Mouse (Mus musculus): ENCODE results near the gene Magi1.
A peak's percentile ranks its signal among the peaks of the same experiment; 100 is the strongest.

Gene Magi1

DNA sequence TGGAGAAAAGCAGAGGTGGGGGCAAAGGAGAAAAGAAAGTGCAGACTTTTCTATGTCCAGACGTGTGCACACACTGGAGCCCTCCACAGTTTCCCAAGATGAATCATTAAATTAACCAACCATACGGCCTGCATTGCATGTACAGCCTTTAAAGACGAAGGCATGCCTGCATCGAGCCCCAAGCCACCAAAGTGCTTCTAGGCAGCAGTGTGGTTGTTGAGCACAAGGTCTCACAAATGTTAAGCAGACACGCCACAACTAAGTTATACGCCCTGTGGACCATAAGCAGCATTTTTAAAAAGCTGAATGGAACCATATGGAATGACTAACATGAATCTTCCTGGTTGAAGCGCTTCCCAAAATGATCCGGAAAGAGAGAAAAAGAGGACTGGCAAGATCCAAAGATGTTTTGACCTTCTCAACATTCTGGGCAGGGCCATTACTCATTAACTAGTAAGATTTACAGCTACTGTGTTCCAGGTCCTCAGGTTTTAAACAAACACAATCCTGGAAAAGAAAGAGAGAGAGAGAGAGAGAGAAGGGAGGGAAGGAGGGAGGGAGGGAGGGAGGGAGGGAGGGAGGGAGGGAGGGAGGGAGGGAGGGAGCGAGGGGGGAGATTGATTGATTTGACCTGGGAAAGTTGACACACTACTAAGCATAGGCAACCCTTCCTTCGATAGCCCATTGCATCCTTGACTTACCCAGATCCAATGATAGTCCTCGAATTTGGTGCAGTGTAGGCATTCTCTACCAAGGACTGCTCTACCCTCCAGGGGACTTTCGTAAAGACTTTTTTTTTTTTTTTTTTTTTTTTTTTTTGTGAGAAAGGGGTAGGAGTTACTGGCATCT lies 26.5 kb downstream of the Magi1 start:
- DNase-seq (ENCODE audit: low spot score) = no peak

DNA sequence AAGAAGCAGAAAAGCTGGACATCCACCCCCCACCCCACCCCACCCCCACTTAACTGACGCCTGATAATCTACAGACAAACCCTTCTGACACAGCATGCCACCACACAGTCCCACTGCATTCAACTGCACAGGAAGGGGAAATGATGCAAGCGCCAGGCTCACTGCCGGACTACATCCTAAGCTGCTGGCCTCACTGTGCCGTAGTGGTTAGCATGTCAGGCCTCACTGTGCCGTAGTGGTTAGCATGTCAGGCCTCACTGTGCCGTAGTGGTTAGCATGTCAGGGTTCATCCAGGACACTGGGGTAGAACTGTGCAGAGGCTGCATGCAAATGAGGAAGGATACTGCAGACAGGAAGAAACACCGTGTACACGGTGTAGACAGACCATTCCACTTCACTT lies 29.8 kb downstream of the Magi1 start:
- no peak for DNase-seq (ENCODE audit: low spot score)

- DNase-seq (ENCODE audit: low spot score) = no peak
Measured at GRCm38 (mm10) chr6:94251358-94251945, 32.3 kb downstream of the Magi1 start.

DNA sequence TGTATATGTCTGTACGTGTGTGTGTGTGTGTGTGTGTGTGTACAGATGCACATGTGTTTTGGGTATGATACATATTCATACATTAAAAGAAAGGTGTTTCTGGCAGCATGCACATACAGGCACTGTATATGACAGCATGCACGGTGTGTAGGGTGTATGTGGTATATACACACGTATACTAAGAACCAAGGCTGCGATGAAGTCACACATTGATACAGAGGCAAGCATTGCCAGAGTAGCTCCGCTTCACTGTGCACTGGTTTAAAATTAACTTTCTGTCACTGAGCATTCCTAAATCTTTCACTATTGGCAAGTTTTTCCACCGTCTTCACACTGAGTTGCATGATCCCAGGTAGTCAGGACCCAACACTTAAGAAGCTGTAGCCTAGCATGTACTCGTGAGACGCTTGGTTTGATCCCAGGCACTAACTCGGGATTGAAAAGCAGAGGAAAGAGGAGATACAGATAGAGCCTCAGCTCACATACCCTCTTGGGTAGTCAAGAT lies 34.4 kb downstream of the Magi1 start:
- DNase-seq (ENCODE audit: low spot score) = no peak

DNA sequence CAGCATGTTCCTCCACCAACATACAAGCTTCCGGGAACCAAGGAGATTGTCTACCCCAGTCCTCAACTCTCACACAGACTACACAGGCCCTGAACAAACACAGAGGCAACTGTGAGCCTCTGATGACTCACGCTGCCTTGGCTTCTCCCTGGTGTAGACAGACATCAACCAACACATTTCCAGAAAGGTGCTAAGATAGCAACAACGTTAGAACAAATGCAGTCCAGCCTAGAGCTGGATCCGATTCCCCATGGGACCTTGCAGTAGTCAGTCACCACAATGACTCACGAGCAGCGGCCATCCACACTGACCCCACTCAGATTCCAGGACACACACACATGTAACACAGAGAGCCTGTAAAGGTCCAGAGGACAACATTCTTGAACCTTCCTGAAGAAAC lies 42.5 kb downstream of the Magi1 start:
- peak; percentile 60 for DNase-seq (ENCODE audit: low spot score)

DNA sequence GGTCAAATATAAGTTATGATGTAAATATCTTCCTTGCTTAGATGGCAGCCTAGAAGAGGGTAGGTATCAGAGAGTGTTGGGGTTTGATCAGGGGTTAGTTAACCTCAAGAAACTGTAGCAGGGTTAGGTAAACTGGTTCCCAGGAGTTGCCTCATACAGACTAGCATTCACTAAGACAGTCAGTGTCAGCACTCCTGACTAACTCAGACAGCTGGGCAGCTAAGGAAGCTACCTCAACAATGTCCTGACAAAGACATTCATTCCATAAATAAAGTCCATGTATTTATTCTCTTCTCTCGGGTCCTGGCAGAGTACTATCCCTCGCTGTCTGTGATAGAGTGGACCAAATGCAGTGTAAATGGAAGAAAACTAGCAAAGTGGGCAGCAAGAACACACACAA lies 45.1 kb downstream of the Magi1 start:
- no peak for DNase-seq (ENCODE audit: low spot score)

DNA sequence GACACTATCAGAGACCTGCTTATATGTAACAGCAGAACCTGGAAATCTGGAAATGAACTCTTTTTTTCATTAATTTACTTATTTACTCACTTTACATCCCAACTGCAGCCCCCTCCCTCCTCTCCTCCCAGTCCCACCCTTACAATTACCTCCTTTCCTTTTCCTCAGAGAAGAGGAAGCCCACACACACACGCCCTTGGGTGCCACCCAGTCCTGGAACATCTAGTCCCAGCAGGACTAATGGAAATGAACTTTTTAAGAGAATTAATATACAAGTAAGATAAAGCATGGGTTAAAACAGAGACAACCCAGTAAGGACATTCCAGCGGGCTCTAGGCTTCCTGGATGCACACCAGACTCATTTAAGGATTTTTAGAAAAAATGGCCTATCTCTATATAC lies 46.8 kb downstream of the Magi1 start:
- DNase-seq (ENCODE audit: low spot score) = no peak

DNA sequence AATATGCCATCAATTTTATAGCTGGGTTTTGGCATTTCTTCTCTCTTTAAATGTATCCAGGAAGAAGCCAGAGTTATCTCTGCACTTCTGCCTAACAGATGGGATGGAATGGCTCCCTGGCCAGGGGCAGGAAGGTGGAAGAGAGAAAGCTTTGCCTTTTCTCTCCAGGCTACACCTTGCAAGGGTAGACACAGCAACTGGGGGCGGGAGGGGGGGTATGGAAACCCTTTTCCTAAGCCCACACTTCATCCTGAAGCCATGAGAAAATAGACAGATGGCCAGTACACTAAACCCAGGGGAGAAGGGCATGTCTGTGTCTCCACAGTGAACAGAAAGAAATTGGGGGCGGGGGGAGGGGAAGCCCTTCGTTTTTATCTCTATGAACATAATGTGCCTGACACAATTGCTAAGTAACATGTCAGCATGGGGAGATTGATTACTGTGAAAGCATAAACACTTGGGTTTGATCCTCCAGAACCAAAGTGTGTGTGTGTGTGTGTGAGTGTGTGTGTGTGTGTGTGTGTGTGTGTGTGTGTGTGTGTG lies 51.4 kb downstream of the Magi1 start:
- DNase-seq (ENCODE audit: low spot score) = no peak

GRCm38 (mm10) chr6:94231831-94232230 lies 51.9 kb downstream of the Magi1 start:
- no peak for DNase-seq (ENCODE audit: low spot score)

- no peak for DNase-seq (ENCODE audit: low spot score)
Measured at GRCm38 (mm10) chr6:94231367-94231766, 52.4 kb downstream of the Magi1 start.

- no peak for DNase-seq (ENCODE audit: low spot score)
Measured at GRCm38 (mm10) chr6:94230918-94231317, 52.8 kb downstream of the Magi1 start.

DNA sequence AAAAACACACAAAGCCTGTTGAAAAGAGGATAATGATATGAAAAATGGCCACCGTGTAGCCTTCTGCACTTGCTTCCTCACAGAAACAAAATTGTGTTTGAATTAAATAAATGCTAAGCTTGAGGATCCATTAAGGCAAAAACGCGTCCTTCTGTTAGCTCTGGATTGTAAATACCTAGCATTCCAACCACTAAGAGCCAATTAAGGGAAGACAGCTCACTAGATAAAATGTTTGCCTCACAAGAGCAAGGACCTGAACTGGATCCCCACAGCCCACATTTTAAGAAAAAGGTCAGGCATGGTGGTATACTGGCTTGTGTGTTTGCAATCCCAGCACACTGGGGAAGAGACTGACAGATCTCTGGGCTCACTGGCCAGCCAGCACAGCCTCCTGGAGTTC lies 53.6 kb downstream of the Magi1 start:
- DNase-seq (ENCODE audit: low spot score) = no peak

DNA sequence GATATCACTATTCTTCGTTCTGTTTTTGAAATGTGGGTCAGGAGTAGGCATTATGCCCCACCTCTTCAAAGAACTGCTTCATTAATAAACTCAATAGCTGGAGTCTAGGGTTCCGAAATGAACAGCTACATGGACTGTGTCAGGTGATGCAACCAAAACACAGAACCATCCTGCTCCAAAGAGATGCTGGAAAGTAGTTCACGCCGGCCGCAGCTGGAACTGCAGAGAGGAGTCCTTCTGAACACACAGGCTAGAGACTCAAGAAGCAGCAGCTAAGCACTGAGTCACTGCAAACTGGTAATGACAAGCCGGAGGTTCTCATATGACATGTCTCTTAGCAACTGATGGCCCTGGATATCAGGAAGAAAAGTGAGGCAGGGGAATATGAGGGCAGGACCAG lies 57.5 kb downstream of the Magi1 start:
- no peak for DNase-seq (ENCODE audit: low spot score)

DNA sequence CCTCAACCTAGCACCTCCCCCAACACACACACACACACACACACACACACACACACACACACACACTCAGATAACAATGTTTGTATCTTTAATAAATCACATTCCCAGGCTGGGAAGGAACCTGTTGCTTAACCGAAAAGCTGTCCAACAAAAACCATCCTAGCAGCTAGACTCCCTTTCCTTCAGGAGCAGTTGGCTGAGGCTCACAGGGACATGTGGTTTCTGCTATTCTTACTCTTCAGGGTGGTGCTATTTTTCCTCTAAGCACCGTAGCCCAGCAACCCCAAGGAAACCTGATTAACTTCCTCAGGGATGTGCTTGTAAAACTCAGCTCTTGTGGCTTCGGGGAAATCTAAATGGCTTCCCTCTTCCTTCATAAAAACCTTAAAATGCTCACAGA lies 57.9 kb downstream of the Magi1 start:
- DNase-seq (ENCODE audit: low spot score) = peak; percentile 80

DNA sequence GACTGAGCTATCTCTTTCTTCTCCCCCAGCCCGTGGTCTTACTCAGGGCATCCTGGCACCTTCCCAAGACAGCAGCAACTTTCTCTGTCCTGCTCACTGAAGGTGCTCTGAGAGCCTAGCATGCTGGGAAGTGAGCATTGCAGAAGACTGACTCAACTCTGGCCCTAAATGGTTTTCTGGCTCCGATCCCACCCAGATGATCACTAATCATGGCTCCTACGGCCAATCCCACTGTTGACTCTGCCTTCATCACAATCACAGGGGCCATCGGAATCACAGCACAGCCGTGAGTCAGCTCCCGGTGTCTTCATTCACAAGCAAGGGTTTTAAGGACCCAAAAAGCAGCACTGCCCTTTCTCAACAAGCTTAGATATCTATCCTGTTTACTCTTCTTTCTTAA lies 58.6 kb downstream of the Magi1 start:
- peak; percentile 79 for DNase-seq (ENCODE audit: low spot score)

- no peak for DNase-seq (ENCODE audit: low spot score)
Measured at GRCm38 (mm10) chr6:94222253-94222652, 61.5 kb downstream of the Magi1 start.

GRCm38 (mm10) chr6:94221750-94222149 lies 62.0 kb downstream of the Magi1 start:
- no peak for DNase-seq (ENCODE audit: low spot score)

- DNase-seq (ENCODE audit: low spot score) = peak; percentile 66
Measured at GRCm38 (mm10) chr6:94218076-94218475, 65.6 kb downstream of the Magi1 start.

- no peak for DNase-seq (ENCODE audit: low spot score)
Measured at GRCm38 (mm10) chr6:94215834-94216233, 67.9 kb downstream of the Magi1 start.

GRCm38 (mm10) chr6:94214895-94215538 lies 68.7 kb downstream of the Magi1 start:
- DNase-seq (ENCODE audit: low spot score) = peak; percentile 38

GRCm38 (mm10) chr6:94205926-94206325 lies 77.8 kb downstream of the Magi1 start:
- DNase-seq (ENCODE audit: low spot score) = no peak

DNA sequence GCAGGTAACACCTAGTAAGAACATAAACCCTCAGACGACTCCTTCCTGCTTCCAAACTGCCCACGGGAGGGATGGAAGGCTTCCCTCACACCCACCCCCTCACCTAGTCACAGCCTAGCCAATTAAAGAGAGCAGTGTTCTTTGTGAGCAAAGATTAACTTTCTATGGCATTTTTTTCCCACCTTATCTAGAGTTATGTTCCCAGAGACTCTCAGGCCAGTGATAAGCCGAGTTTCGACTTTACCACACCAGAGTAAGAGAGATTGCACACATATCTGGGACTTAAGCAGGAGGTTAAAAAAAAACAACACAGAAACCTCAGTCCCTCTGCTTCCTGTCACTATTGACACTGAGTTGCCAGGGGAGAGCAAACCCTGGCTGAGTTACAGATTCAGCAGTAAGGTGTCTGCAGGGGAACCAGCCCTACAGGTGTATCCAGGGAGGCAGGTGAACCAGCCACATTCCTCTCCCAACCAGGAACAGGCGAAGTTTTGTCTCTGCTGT lies 80.0 kb downstream of the Magi1 start:
- no peak for DNase-seq (ENCODE audit: low spot score)

- no peak for DNase-seq (ENCODE audit: low spot score)
Measured at GRCm38 (mm10) chr6:94201940-94202339, 81.8 kb downstream of the Magi1 start.

Measured in adipocyte (in vitro differentiated cells).